Mouse (Mus musculus) myocyte (in vitro differentiated cells): ENCODE measurements around the gene Grid2. TPM values are rescaled to one million over a fixed set of nuclear protein-coding genes. Genes with fewer than 3 reads are reported as not detected.

Experiments used
- H3K27me3 ChIP-seq: one replicate; pipeline ENCODE4 v1.6.1; 2011; ENCODE audit not compliant: control insufficient read depth, insufficient read depth, insufficient read length
- H3K36me3 ChIP-seq: one replicate; pipeline ENCODE4 v1.6.1; 2011; ENCODE audit not compliant: control insufficient read depth, insufficient read depth
- H3K4me2 ChIP-seq: one replicate; pipeline ENCODE4 v1.6.1; 2011; ENCODE audit warnings: low read depth, control low read depth
- H3K4me3 ChIP-seq: one replicate; pipeline ENCODE4 v1.5.1; 2011; ENCODE audit warnings: mild to moderate bottlenecking, control low read depth, moderate library complexity
- H3K79me2 ChIP-seq: one replicate; pipeline ENCODE4 v1.6.1; 2011; ENCODE audit not compliant: control insufficient read depth, insufficient read depth
- H3ac ChIP-seq: one replicate; pipeline ENCODE4 v1.6.1; 2011; ENCODE audit not compliant: control insufficient read depth, insufficient read length
- CEBPB ChIP-seq: IDR thresholded peaks from 2 replicates; pipeline ENCODE4 v1.6.1; 2011; ENCODE audit warnings: mild to moderate bottlenecking, moderate library complexity; ENCODE audit not compliant: poor library complexity, insufficient read depth, severe bottlenecking
- E2F4 ChIP-seq: IDR thresholded peaks from one replicate; pipeline ENCODE4 v1.6.1; 2011; ENCODE audit warnings: mild to moderate bottlenecking, control low read depth, moderate library complexity; ENCODE audit not compliant: insufficient read depth
- MAX ChIP-seq: IDR thresholded peaks from one replicate; pipeline ENCODE4 v1.6.1; 2011; ENCODE audit warnings: low read depth, mild to moderate bottlenecking, control low read depth
- MYOD1 ChIP-seq, 3 experiments: IDR thresholded peaks; one replicate each; pipeline ENCODE4 v1.6.1; 2011; ENCODE audit warnings: control low read depth in 2 of 3, low read depth in 2 of 3, mild to moderate bottlenecking in 2 of 3, moderate library complexity in 1 of 3; ENCODE audit not compliant: insufficient read length in 2 of 3, control insufficient read depth in 1 of 3
- MYOG ChIP-seq, 3 experiments: IDR thresholded peaks; one replicate each; pipeline ENCODE4 v1.6.1; 2011; ENCODE audit warnings: control low read depth in 2 of 3, low read depth in 2 of 3, mild to moderate bottlenecking in 2 of 3; ENCODE audit not compliant: insufficient read length in 2 of 3, control insufficient read depth in 1 of 3, insufficient read depth in 1 of 3
- POLR2A ChIP-seq: IDR thresholded peaks from one replicate; pipeline ENCODE4 v1.6.1; 2011; ENCODE audit warnings: low read depth, mild to moderate bottlenecking, control low read depth, moderate library complexity; ENCODE audit not compliant: insufficient read length
- POLR2AphosphoS2 ChIP-seq: IDR thresholded peaks from one replicate; pipeline ENCODE4 v1.6.1; 2011; ENCODE audit warnings: low read depth, control low read depth; ENCODE audit not compliant: insufficient read length
- REST ChIP-seq: IDR thresholded peaks from one replicate; pipeline ENCODE4 v1.6.1; 2011; ENCODE audit warnings: mild to moderate bottlenecking, control low read depth, moderate library complexity; ENCODE audit not compliant: insufficient read depth, insufficient read length
- SRF ChIP-seq: IDR thresholded peaks from one replicate; pipeline ENCODE4 v1.6.1; 2011; ENCODE audit warnings: low read depth; ENCODE audit not compliant: control insufficient read depth, insufficient read length
- TCF12 ChIP-seq: IDR thresholded peaks from one replicate; pipeline ENCODE4 v1.6.1; 2011; ENCODE audit warnings: mild to moderate bottlenecking, control low read depth; ENCODE audit not compliant: poor library complexity, insufficient read depth, severe bottlenecking
- TCF3 ChIP-seq: IDR thresholded peaks from one replicate; pipeline ENCODE4 v1.6.1; 2011; ENCODE audit warnings: low read depth, control low read depth; ENCODE audit not compliant: insufficient read length
- USF1 ChIP-seq: IDR thresholded peaks from one replicate; pipeline ENCODE4 v1.6.1; 2011; ENCODE audit warnings: low read depth, mild to moderate bottlenecking, control low read depth, moderate library complexity
- polyA plus RNA-seq: library from polyadenylated mRNA; unstranded; fragments of >200 nt; fragmentation: generic; extraction: Trizol; gene quantifications from one replicate; pipeline ENCODE4 v1.2.1, GENCODE M21; 2012; ENCODE audit warnings: missing spikeins

Gene Grid2
- polyA plus RNA-seq, 1 experiment: not detected

DNA sequence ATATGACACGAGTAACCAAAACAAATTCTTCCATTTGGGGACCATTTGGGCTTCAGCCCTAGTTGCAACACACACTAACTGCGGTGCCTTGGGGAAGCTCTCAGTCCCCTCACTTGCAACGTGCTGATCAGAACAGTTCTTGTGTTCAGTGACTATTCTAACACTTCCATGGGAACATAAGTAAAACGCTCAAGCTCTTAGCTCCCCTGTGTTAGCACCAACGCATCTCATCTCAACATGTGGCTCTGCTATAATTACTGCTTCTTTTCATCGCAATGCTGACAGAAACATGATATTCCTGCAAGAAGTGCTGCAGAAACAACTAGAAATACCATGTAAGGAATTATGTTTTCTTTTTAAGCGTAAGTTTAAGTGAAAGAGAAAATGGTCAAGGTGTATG, 1340.6 kb downstream of the Grid2 start:
- H3K4me2 ChIP-seq: no peak overlapping the region
- no peaks in the 10 kb centered on the region for H3K27me3 ChIP-seq
- no peaks in the 10 kb centered on the region for H3K36me3 ChIP-seq
- no peak for TF ChIP-seq E2F4
- TF ChIP-seq TCF3: no peak
- TF ChIP-seq POLR2A: no peak
- TF ChIP-seq POLR2AphosphoS2: no peak
- TF ChIP-seq SRF: no peak
- no peak for TF ChIP-seq CEBPB
- TF ChIP-seq REST: no peak
- TF ChIP-seq MYOD1 (IDR thresholded peaks at IDR 0.05; ENCODE audit: control insufficient read depth in 1 of 3, insufficient read length in 2 of 3, low read depth in 2 of 3): no peak
- TF ChIP-seq USF1: no peak
- no peak for TF ChIP-seq MAX
- TF ChIP-seq TCF12: no peak
- no peak for TF ChIP-seq MYOG (IDR thresholded peaks at IDR 0.05; ENCODE audit: control insufficient read depth in 1 of 3, insufficient read depth in 1 of 3, insufficient read length in 2 of 3, low read depth in 2 of 3)
- no peak overlapping the region for H3ac ChIP-seq
- H3K4me3 ChIP-seq: no peak overlapping the region
- H3K79me2 ChIP-seq: no peaks in the 10 kb centered on the region

DNA sequence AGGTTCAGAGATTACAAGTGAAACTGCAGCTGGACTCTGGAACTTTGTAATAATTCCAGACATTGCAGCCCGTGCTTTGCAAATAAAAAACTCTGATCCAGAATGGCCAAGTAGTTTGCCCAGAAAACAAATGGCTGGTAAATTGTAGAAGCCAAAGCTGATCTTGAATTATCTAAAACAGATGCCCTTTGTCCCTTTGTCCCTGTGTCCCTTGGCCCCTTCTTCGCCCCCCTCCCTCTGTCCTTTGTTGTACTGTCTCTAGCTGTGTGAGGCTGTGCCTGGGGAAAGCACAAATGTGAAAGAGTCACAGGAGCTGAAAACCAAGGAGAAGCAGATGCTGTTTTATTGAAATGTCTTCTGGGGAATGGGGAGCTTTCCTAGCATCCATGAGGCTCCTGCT, 1341.2 kb downstream of the Grid2 start:
- Histone ChIP-seq H3K4me2 (no peak overlapping the region), H3K4me3 (no peak overlapping the region), H3K27me3 (no peaks in the 10 kb centered on the region), H3ac (no peak overlapping the region), H3K36me3 (no peaks in the 10 kb centered on the region), H3K79me2 (no peaks in the 10 kb centered on the region)
- TF ChIP-seq E2F4: no peak
- TF ChIP-seq POLR2AphosphoS2: no peak

DNA sequence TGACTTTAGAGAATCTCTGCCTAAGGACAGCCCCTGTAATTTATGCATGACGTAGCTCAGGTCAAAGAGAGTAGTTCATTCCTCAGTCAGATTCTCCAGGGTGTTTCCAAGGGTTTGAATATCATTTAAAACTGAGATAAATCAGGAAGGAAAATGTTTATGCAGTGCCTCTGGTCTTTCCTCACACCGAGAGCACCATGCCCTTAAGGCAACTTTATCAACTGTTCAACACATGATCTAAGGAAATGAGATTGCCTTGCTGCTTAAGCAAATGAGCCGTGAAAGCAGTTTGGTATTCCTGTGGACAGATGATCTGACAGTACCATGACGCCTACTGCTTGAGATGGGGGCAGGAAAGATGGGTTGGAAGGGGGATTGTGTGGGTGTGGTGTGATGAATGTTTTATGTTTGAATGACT, 1342.5 kb downstream of the Grid2 start:
- Histone ChIP-seq H3K79me2 (no peaks in the 10 kb centered on the region), H3K36me3 (no peaks in the 10 kb centered on the region), H3ac (no peak overlapping the region), H3K4me2 (no peak overlapping the region), H3K4me3 (no peak overlapping the region), H3K27me3 (no peaks in the 10 kb centered on the region)
- TF ChIP-seq REST: no peak
- no peak for TF ChIP-seq TCF12
- no peak for TF ChIP-seq TCF3
- TF ChIP-seq E2F4: no peak
- no peak for TF ChIP-seq SRF
- TF ChIP-seq MAX: no peak
- no peak for TF ChIP-seq MYOG (IDR thresholded peaks at IDR 0.05; ENCODE audit: control insufficient read depth in 1 of 3, insufficient read depth in 1 of 3, insufficient read length in 2 of 3, low read depth in 2 of 3)
- TF ChIP-seq CEBPB: no peak
- no peak for TF ChIP-seq POLR2AphosphoS2
- TF ChIP-seq MYOD1 (IDR thresholded peaks at IDR 0.05; ENCODE audit: control insufficient read depth in 1 of 3, insufficient read length in 2 of 3, low read depth in 2 of 3): no peak
- no peak for TF ChIP-seq USF1
- no peak for TF ChIP-seq POLR2A

DNA sequence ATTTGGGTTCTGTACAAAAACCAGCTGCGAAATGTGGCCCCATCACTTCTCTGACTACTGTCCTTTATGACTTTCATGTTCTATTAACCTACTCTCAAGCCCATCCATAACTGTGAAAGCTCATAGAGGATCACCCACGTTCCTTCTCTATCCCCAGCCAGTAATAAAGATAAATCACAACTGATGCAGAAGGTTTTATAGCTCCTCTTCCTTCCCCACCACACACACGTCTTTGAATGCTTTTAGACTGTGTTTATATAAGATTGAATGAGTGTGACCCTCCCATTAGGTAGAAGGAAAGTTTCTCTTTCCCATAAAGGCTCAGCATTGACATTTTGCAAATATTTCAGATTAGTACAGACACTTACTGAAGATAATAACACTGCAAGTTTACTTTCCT, 1350.1 kb downstream of the Grid2 start:
- TF ChIP-seq POLR2AphosphoS2: no peak
- TF ChIP-seq MYOD1 (IDR thresholded peaks at IDR 0.05; ENCODE audit: control insufficient read depth in 1 of 3, insufficient read length in 2 of 3, low read depth in 2 of 3): no peak
- no peak for TF ChIP-seq TCF3
- TF ChIP-seq REST: no peak

DNA sequence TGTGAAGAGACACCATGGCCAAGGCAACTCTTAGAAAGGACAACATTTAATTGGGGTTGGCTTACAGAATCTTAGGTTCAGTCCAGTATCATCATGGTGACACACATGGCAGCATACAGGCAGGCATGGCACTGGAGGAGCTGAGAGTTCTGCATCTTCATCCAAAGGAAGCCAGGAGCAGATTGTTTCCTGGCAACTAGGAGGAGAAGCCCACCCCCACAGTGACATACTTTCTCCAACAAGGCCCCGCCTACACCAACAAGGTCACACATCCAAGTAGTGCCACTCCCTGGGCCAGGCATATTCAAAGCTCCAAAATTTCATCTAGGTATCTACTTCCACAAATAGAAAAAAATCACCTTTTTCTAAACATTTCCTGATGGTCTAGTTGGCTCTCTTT, 1351.4 kb downstream of the Grid2 start:
- Histone ChIP-seq H3K4me3 (no peak overlapping the region), H3K36me3 (no peaks in the 10 kb centered on the region), H3K4me2 (no peak overlapping the region), H3K27me3 (no peaks in the 10 kb centered on the region), H3ac (no peak overlapping the region), H3K79me2 (no peaks in the 10 kb centered on the region)
- TF ChIP-seq USF1: no peak
- no peak for TF ChIP-seq TCF12
- TF ChIP-seq REST: no peak
- no peak for TF ChIP-seq MAX
- no peak for TF ChIP-seq POLR2A
- TF ChIP-seq MYOD1 (IDR thresholded peaks at IDR 0.05; ENCODE audit: control insufficient read depth in 1 of 3, insufficient read length in 2 of 3, low read depth in 2 of 3): no peak

More for the DNA sequence above, 1350.1 kb downstream of the Grid2 start:
- Histone ChIP-seq H3K4me2 (no peak overlapping the region), H3K27me3 (no peaks in the 10 kb centered on the region), H3K79me2 (no peaks in the 10 kb centered on the region), H3ac (no peak overlapping the region), H3K4me3 (no peak overlapping the region), H3K36me3 (no peaks in the 10 kb centered on the region)

DNA sequence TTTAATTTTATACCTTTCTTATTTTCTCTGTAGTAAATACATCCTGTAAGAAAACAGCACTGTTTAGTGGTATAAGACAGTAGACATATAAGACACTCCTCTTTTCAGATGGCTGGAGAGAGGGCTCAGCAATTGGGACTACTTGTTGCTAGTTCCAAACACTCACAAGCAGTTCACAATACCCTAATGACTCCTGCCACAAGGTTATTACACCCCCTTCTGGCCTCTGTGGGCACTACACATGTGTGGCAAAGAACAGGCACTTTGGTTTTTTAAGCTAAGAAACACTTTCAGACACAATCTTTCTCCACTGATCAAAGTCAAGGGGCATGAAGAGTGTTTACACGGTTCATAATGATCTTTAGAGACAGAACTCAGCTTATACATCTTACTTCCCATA, 1352.3 kb downstream of the Grid2 start:
- TF ChIP-seq POLR2A (no peak), CEBPB (no peak), E2F4 (no peak), POLR2AphosphoS2 (no peak), TCF3 (no peak)

More for the DNA sequence above, 1352.3 kb downstream of the Grid2 start:
- Histone ChIP-seq H3K27me3 (no peaks in the 10 kb centered on the region), H3K36me3 (no peaks in the 10 kb centered on the region), H3K79me2 (no peaks in the 10 kb centered on the region), H3K4me3 (no peak overlapping the region), H3K4me2 (no peak overlapping the region), H3ac (no peak overlapping the region)
